Mouse (Mus musculus) CH12F3 (cell line): Measurements from ENCODE around the gene Ube4b.
"Not testable (repeated sequence)": the region's sequence is repeated elsewhere in the genome, so short reads cannot be mapped to it uniquely, and the experiment has no call there.

Experiments used
- in situ Hi-C: fragments of 300-500 bp; cut with MboI; formaldehyde crosslinking; loops from 2 replicates; pipeline ENCODE4 v1.14.3; 2020; ENCODE audit warnings: low sequenced_read_pairs

Ube4b gene

DNA sequence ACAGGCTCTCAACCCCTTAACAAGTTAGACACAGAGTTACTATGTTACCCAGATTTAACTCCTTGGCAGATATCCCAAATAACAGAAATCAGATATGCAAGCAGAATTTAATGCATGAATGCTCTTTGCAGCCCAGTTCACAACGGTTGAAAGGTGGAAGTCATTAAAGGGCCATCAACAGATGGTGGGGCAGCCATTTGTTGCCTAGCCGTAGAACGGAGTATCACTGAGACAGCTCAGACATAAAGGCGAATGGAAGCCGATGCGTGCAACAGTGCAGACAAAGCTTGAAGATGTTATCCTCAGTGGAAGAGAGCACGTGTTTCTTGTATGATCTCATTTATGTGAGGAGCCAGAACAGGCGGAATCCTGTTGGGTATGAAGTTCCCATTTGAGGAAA, 14.0 kb upstream of the Ube4b start:
- in situ Hi-C loops = no loop called here

DNA sequence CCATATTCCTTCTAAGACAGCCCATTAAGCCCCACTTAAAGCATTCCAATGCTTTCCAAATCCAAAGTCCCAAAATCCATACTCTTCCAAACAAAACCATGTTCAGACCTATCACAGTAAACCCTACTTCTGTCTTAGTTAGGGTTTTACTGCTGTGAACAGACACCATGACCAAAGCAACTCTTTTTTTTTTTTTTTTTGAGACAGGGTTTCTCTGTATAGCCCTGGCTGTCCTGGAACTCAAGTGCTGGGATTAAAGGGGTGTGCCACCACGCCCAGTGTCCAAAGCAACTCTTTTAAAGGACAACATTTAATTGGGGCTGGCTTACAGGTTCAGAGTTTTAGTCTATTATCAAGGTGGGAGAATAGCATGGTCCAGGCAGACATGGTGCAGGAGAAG, 5.3 kb upstream of the Ube4b start:
- in situ Hi-C loops = not testable (repeated sequence)

DNA sequence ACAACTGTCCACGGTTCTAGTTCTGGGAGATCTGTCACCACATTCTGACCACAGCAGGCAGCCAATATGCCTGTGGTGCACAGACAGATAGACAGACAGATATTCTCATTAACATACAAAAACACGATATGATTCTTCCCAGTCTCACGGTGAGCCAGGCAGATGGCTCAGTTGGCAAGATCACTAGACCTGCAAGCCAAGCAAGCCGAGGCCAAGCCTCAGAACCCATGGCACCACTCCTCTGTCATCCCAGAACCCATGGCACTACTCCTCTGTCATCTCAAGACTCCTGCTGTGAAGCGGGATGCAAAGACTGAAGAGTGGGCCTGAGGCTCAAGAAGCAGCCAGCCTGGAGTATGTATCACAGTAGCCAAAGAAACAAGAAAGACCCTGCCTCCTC, 3.0 kb upstream of the Ube4b start:
- in situ Hi-C loops = no loop called here

DNA sequence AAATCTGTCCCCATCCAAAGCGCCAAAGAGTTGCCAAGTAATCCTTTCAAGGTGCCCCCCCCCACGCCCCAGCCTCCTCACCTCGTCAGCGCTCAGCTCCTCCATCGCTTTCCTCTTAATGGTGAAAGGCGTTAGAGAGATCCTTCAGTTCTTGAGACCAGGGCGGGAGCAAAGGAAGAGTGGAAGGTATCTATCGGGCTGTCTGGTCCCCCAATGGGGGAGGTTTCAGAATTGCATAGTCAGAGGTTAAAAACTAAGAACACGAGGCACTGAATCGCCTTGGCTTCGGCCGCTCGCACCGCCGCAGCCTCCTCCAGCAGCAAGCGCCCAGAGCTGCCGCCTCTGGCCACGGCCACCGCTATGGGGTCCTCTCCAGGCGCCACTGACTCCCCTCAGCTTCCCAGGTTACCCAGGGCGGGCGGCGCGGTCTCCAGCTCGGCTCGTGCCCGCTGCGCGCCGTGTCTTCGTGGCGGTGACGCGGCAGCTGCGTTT, 702 bp downstream of the Ube4b start:
- in situ Hi-C loops = no loop called here

DNA sequence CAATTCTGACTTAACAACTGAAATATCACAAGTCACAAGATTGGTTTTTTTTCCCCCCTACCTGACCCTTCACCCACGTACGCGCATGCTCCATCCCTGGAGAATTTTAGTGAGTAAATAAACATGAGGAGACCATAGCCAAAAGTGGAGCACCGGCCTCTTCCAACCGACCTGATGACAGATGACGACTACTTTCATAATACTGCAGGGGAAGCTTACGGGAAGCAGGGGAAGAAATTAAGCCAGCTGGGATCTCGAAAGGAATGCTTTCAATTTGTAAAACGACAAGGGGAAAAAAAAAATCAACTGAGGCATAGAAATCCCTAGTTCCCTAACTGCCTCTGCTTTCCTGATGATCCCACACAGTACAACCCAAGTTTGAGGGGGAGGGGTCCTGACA, 1.8 kb downstream of the Ube4b start:
- in situ Hi-C loops = no loop called here

DNA sequence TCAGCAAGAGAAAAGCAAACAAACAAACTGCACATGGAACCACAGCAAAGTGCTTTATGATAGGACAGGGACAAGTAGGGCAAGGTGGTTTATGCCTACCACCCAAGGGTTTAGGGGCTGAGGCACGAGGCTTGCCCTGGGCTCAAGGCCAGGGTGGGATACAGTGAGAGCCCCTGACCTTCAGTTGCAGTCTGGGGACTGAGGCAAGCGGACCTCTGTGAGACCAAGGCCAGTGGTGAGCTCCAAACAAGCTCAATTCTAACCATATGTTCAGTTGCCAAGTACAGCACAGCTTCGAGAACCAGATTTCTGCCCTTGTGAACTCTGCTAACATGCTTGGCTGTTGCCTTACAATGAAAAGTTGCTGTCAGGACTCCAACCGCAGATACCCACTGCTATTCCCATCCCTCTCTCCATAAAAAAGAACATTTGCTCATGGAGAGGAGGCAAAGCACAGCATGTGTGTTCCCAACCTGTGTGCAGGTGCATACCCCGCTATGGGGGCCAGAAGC, 8.6 kb downstream of the Ube4b start:
- in situ Hi-C loops = no loop called here

DNA sequence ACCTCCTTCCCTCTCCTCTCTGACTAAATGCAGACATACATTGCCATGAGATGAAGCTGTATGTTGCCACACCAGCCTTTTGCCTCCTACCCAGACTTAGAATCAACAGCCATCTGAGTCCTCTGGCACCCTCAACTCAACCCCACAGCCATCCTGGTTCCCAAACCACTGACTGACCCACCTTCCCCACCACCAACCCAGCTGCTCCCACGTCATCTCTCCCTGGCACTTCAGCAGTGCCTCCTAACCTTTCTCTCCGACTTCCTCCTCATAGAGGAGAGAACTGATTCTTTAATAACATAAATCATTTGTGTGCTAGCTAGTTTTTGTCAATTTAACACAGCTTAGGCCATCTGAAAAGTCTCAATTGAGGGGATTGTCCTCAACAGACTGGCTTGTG, 9.6 kb downstream of the Ube4b start:
- in situ Hi-C loops = no loop called here

DNA sequence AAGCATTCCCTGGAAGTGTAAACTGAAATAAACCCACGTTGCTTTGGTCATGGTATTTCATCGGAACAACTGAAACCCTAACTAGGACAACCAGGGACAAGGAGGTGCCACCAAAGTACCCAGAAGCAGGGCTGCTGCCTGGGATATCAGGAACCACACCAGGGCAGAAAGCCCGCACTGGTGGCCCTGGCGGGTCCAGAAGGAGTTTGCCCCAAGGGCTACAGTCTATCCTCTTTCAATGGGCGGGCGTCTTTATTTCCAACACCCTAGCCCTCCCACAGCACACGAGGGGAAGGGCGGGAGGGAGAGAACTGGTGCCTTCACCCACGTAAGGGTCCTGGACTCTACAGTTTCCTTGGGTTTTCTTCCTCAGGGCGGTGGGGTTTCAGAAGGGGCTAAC, 10.1 kb downstream of the Ube4b start:
- in situ Hi-C loops = no loop called here

DNA sequence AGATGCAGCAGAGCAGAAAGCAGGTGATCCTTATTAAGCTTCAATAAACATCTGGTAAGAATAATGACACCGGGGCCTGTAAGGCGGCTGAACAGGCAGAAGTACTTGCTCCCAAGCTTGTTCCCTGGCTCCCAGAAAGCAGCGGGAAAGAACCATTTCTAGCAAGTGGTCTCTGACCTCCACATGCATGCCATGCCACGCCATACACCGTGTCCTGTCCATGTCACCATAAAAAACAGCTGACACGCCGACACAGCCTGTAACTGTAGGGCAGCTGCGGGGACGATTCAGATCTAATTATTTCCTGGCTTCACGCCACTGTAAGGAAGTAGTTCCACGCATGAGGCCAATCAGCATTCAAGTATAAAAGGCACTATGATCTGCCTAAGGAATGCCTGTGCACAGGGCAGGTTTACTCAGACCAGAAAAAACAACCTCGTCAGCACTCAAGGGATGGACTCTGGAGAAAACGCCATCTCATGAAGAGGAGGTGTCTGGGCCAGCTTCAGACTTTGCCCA, 10.8 kb downstream of the Ube4b start:
- in situ Hi-C loops = no loop called here

DNA sequence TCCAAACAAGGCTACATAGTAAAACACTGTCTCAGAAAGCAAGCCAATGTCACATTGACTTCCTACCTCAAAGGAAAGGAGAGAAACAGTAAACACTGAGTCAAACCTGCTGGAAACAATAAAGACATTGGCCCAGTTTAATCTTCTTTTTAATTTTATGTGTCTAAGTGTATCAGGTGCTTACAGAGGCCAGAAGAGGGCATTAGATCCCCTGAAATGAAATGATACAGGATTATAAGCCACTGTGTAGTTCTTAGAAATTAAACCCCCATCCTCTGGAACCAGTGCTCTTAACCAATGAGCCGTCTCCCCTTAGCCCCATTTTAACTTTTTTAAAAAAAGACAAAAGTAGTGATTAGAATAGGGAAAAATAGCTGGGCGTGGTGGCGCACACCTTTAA, 12.3 kb downstream of the Ube4b start:
- in situ Hi-C loops = no loop called here

DNA sequence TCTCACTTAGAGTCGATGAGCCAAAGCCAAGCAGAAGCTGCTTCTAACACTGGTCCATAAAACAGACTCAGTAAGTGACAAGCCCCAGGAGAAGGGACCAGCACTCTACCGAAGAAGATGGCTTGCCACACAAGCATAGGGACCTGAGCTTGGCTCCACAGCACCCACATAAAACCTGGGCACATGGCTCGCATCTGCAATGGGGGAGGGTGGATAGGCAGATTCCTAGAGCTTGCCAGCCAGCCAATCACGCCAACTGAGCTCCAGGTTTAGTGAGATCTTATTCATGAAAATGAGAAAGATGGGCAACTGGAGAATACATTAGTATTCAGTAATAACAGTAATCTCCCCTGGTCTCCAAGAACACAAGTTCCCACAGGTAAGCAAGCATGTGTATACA, 16.8 kb downstream of the Ube4b start:
- in situ Hi-C loops = no loop called here

DNA sequence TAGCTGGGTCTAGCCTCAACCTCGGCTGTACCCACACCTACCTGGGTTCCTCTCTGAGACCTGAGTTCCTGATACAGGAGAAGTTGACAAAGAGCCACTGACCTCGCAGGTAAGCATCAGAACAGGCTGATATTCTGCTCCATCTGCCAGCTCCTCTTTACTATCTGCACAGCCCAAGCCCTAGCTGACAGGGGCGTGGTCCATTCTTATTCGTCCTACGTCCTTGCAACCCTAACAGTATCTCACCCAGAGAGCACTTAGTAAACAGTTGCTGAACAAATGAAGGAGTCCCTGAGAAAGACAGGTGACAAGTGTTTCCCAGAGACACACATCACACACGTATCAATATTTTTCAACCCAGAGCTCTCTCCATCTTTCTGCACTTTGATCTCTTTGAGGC, 18.2 kb downstream of the Ube4b start:
- in situ Hi-C loops = no loop called here

DNA sequence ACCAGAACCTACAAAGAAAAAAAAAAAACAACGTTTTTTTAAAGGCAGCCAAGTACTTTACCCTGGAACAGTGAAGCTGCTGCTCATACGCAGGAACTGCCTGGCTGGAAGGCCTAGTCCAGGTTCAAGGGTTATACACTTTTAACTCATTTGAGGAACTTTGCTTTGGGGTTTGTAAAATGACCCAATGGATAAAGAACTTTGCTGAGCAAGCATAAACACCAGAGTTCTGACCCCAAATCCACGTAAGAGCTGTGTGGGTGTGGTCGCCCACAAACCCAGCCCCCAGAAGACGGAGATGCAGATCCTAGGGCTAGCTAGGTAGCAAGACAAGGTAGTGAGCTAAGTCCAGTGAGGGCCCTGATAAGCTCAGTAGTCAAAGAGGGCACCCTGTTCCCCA, 19.1 kb downstream of the Ube4b start:
- in situ Hi-C loops = no loop called here

DNA sequence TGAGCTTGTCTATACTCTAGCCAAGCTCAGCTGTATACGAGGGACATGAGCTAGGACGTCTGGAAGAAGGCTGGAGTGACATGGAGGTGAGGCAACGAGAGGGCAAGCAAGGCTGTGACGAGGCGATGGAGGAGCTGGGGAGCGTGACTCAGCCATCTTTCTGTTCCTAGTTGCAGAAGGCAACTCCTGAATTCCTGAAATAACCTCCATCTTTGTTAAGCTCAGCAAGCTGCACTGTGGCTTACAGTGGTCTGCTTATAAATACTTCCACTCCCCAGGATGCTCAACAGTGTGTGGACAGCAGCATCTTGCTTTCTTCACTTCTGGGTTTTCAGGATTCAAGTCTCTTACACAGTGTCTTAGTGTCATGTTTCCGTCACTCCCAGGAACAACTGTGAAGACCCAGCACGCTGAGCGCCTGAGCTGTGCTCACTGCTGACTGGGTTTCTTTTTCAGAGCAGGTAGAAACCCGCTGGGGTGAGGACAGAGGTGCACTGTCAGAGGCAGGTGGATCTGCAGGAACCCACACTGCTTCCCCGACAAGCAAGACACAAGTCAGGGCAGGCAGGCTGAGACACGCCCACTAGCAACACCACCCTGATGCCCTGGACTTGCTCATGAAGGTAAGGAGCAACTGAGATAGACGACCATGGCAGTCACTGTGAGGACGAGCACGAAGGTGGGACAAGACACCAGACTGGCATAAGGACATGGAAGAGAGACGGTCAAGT, 20.7 kb downstream of the Ube4b start:
- in situ Hi-C loops = no loop called here

DNA sequence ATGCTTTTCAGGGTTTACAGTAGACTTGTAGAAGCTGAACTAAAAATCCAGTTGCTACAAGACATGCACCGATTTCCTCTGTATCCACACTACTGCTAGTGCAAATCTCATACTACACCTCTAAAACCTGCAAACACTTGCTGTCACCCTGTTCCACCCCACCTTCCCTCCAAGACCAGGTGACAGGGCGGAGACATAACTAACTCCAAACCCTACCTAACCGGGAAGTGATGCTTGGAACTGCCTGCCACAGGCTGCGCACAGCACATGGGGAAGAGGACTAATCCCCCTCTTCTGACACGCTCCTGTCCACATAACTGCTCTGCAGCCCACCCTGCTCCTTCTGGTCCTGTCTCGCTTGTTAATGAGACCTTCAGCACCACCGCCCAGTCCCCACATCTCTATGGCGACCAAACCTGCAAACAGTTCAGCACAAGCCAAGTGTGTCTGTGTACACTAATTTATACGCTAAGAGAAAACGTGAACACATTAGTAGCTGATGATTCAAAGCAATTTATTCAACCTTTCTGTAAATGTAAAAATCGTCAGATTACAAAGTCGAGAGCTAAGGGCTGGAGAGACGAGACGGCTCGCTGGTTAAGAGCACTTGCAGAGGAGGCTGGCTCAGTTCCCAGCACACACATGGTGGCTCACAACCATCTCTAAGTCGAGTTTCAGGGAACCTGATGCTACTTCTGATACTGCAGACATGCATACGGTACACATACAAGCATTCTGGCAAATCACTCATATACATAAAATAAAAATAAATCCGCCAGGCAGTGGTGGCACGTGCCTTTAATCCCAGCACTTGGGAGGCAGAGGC, 21.7 kb downstream of the Ube4b start:
- in situ Hi-C loops = no loop called here

DNA sequence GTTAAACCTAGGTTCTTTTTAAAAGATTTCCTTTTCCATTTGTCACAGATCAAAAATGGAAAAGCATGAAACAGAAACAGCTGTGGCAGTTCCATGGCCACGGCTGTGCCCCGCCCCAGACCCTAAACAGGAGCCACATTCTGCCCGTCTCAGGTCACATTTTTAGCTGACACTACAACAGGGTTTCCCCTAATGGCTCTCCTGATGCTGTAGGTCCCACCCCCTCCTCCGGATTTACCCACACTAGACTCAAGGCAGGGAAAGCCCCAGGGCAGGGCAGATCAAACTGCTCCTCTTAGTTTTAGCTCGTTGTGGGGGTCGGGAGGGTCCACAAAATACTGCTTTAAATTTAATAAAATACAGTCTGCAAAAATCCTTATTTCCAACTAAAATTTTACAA, 23.5 kb downstream of the Ube4b start:
- in situ Hi-C loops = no loop called here

DNA sequence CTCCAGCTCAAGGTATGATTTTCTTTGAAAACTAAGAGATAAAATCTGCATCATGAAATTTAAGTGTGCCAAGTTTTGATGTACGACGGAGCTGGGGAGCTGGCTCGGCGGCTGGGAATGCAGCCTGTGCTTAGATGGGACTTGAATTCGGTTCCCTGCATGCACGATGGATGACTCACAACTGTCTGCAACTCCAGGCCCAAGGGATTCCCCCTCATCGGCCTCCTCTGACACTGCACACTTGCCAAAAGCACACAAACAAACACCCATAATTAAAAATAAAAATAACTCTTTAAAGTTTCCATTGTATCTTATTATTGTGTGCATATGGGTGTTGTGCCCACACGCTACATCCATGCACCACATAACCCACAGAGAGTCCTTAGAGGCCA, 25.0 kb downstream of the Ube4b start:
- in situ Hi-C loops = no loop called here

DNA sequence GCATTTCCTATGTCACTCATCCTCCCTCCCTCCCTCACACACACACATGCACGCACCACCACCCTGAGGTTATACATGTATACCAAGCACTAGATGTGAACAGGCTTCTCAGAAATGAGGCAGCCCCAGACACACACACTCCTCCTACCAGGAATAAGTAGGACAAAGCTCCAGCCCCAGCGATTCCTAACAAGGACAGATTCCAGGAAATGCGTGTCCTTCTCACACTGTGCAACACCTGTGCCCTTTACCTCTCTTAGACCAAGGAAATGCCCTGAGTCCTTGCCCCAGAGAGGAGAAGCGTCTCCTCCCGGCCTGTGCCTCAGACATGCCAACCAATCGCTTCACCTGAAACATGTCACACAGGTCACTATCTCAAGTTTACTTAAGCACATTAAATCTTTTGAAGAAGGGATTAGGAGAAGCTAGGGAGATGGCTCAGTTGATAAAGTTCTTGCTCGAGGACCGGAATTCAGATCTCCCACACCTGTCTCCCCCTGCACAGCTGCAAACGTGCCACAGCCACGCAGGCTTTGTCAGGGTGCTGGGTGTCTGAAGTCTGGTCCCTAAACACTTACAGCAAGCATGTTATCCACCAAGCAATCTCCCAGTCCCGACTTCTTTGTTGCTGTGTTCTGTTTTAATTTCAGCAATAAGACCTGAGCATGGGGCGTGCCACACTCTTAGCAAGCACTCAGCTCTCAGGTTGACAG, 25.5 kb downstream of the Ube4b start:
- in situ Hi-C loops = no loop called here

DNA sequence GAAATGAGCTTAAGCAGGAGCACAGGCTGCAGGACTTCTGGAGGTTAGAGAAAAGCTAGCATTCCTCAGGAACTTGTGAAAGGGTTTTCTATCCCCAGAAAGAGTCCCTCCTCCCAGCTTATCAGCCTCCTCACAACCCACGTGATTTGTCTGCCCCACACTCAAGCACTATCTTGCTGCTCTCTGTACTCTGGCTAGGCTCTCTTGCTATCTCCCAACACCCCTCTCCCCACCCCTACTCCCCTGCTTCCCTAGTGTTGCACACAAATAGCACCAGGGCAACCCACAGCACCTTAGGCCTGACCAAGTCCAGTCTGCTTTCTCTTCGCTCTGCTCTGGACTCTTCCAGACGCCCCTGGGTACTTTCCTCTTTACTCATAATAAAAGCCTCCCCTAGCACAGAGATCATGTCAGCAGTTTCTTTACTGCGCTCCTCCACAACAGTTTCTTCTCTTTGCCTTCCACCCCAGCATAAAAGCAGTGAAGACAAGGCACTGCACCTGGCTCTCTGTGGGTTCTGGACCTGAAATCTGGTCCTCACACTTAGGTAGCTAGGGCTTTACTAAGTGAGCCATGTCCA, 27.1 kb downstream of the Ube4b start:
- in situ Hi-C loops = no loop called here

DNA sequence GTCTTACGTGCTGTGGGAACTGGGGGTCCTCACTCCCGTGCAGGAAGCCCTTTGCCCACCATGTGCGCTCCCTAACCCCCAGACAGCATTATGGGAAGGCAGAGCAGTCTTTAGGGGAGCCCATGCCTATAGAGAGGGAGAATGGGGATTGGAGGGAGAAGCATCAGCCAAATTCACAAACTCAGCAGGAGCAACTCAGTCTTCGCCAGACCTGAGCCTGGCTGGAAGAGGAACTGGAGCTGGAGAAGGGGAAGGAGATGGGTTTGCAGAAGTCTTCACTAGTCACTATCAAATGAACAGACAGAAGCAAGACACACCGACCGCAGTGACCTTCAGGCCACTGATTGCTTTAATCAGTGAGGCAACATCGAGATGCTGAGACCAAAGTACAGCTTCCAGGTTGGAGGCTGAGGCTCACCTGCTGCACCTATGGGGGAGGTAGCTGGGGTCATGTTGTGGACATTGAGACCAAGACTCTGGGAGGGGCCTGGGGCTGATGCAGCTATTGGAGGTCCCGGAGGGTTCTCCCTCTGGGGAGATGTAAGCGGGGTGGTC, 28.3 kb downstream of the Ube4b start:
- in situ Hi-C loops = no loop called here
